Mouse (Mus musculus) CD8-positive naive resting alpha-beta T cell, adult 2 months (primary cell): ENCODE measurements around the gene Etv6.

Experiments used
- DNase-seq, 2 experiments: peaks; one replicate each; pipeline ENCODE4 v3.0.0; 2022; ENCODE audit warnings: low read depth in 2 of 2, low spot score in 2 of 2

The Etv6 gene

DNA sequence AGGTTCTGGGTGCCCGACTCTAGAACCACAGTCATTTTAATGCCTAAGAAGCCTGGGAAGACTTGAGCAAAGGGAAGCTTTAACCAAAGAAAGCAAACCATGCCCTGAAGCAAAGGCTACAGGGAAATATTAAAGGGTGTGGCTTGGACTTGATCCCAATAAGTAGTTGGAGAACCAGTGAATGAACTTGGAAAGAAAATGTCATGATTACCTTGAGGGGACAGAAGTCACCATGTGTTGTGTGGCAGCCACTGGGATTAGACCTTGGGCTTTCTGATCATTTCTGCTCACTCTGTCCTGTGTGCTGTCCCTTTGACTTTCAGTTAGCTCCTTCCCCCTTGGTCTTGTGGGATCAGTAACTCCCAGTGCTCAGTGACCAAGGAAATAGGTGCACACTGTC lies 38.9 kb downstream of the Etv6 start:
- no peak for DNase-seq

DNA sequence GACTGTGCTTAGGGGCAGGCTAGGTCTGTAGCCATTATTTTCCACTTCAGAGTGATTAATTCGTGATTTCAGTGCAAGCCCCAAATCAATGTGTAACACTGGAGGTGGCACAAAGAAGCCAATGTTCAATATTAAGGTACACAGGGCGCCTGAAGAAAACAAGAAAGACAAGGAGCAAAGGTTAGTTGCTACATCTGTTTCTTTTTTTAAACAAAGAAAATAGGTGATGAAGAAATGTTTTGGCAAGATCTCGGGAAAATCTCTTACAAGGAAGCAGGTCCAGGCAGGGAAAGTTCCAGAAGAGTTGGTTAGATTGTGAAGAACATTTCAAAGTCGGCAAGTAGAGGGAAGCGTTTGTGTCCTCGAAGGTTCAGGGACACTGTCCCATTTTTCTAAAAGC lies 39.5 kb downstream of the Etv6 start:
- DNase-seq = no peak

DNA sequence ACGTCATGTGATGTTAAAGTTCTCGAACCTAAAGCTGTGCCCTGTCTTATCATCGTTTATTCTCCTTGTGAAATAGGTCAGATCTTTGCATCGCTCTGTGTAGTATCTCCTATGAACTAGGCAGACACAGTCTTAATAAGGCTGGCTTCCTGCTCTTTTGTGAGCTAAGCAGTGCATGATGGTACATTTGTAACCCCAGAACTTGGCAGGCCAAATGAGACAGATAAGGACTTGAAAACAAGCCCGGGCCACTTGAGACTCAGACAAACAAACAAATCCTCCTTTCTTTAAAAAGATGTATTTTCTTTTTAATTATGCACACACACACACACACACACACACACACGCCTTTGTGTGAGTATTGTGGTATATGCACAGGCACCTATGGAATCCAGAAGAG lies 42.5 kb downstream of the Etv6 start:
- no peak for DNase-seq

DNA sequence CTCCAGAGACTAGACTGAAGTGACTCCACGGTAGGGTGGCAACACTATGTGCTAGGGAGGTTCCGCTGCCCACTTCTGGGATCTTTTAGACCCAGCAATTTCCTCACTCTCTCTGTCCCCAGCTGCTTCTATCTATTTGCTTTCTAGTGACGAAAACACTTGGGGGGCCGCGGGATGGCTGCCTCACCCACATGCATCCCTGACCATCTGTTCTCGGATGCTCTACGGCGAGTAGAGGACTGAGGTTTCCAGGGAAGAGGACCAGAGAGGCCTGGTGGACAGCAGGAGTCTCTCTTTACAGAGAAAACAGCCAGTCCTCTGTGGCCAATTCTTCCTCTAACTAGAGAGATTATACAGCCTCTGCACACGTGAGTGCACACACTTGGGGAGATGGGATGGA lies 43.6 kb downstream of the Etv6 start:
- DNase-seq = no peak

DNA sequence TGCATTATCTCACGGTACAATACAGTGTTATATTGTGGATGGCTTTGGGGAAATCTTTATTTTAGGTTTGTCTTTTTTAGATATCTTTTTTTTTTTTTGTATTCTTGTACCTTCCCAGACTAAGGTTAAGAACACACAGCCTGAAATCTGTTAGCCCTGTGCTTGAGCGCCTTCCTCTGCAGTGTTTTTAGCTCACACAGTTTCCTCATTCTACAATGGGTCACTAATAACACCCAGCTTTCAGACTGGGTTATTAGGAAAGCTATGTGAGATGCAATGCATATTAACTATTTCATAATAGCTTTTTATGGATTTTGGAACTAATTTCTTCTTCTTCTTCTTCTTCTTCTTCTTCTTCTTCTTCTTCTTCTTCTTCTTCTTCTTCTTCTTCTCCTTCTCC lies 44.1 kb downstream of the Etv6 start:
- DNase-seq = no peak

DNA sequence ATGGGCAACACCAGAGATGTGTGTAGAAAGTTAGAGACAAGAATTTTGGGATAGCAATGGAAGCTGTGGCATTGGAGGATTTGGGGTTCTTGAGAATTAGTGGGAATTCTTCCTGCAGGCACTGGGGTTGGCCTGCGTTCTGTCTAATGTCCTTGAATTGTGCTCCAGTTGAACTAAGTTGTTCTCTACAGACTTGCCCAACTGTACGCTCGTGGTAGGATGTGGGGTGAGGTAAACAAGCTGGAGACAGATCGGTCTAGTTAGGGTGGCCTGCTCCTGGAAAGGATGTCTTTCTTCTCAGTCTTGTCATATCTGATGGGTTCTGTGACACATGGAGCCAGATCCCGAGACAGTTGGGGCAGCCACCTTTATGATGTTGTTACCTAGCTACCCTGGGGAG lies 45.4 kb downstream of the Etv6 start:
- no peak for DNase-seq

DNA sequence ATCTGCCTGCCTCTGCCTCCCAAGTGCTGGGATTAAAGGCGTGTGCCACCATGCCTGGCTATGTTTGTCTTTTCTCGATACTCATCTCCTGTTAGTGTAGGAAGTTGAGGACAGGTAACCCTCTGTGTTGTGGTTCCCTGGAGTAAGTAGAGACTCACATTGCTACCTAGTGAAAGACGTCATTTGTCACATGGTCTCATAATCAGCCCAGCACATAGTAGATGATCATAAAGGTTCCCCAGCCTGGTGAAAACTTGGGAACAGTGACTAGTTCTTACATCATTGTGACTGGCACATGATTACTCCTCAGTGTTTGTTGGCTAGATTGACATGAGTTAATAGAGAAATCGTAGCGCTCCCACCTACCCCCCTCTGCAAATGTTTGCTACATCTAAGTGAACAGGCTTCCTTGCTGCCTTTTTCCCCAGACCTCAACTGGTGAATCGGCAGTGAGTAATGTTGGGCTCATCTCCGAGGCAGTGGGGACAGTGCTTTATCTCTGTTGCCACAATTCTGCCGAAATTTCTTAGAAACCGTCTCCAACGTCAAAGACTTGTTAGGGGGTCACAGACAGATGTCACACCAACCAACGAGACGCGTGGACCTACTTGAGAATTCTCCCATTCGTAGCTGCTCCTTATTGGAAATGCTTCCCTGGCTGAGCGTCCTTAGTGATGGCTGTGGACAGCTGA lies 46.9 kb downstream of the Etv6 start:
- no peak for DNase-seq

DNA sequence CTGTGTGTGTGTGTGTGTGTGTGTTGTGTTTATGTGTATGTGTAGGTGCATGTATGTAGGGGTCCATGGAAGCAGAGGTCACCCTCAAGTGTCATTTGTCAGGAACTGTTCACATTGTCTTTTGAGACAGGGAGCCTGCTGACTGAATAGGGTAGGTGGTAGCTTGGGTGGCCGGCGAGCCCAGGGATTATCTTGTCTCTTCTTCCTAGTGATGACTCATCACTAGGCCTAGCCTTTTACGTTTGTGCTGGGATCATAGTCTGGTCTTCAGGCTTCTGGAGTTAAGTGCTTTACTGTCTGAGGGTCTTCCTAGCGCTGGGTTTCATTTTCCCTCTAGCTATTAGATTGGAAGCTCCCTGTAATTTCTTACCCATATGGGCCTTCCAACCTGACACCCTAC lies 47.9 kb downstream of the Etv6 start:
- no peak for DNase-seq

DNA sequence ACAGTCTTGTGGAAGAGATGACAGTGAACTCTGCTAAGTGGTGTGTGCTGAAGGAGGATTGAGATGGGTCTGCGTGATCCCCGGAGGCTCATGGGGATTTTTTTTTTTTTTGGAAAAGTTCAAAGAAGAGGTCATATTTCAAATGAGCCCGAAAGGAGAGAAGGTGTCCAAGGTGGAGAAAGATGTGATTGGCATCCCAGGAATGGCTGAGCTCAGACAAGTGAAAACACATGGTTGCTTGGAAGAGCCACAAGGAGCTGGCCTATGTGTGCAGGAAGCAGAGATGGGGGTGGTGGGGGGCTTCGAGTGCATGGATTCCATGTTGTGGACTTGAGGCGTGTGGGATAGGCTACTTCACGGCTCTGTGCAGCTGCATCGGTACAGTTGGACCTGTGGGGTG lies 50.9 kb downstream of the Etv6 start:
- no peak for DNase-seq

DNA sequence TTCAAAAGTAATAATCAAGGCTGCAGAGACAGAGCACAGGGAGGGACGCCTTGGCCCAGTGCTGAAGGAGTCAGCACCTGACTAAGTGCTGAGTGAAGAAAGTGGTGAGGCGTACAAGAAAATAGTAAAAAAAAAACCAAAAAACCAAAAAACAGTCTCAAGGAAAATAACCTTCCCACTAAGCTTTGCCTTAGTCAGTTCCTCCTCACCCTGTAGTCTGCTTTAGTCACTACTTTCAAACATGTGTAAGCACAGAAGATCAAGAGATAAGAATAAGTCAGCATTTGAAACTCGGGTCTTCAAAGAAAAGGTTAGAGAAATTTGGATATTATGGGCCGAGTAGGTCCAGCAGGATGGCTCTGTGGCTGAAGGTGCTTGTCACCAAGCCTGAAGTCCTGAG lies 52.2 kb downstream of the Etv6 start:
- DNase-seq = no peak

DNA sequence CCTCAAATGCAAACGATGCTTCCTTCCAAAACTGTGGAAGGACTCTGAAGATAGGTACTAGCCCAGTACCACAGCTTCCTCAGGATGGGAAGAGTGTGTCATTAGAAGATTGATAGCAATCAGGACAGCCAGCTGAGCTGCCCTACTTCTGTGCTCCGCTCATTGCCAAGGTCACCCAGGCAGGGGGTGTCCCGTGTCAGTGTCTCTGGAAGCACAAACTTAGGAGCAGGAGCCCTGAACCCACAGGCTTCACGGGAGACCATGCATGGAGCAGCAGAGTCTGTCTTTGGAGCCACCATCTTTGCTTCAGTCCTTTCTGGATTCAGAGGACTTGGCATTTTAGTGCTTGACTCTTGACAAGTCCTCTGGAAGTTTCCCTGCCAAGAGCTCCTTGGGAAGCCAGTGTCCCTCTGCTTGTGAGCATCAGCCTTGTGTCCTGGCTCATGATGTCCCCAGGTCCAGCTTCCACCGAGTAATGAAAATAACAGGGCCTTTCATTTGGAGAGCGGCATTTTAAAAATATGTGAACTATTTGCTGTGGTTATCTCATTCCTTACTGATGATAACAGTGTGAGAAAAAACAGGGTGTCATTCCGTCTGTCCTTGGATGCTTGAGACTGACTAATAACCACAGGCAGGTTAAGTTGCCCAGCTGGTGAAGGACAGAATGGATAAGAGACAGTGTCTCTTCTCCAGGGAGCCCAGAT lies 54.3 kb downstream of the Etv6 start:
- DNase-seq = no peak

DNA sequence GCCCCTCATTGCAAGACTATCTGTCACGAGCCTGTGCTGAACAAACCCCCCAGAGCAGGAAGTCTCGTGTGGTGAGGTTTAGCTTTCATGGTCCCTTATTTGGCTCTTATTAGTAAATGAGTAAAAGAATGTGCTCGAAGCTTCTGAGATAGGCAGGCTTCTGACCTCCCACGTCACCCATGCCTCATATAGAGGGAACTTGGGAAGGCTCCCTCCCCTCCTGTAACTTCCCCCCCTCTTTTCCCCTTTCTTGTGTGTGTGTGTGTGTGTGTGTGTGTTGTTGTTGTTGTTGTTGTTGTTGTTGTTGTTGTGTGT lies 54.8 kb downstream of the Etv6 start:
- DNase-seq = no peak

DNA sequence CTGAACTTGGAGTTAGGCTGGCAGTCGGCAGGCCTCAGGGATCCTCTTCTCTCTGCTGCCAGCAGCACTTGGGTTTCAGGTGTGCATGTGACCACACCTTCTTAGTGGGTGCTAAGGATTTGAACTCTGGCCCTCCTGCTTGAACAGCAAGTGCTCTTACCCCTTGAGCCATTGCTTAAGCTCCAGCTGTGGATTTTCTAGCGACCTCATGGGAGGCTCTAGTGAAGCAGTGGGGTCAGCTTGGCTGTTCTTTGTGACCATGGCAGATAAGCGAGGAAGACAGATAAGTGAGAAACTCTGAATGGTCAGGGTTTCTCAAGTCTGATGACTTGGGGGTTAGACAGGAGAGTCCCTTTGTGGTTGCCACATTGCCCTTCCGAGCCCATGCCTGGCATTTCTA lies 55.4 kb downstream of the Etv6 start:
- DNase-seq = no peak

DNA sequence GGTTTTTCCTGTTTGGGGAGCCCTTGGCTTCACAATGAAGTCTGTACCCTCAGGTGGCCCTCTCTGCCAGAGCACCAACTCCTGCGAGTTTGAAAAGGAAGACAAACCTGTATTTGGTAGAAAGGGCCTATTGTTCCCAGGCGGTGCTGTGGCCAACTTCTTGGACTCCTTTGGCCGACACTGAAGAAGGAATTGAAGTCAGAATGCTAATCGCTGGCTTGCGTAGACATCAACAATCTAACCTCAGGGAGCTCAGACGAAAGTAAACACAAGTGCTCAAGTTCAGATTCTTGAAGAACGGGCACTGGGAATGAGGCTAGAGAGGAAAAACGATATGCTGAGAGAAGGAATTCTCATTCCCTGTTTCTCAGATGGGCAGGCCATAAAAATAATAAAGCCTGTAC lies 55.9 kb downstream of the Etv6 start:
- DNase-seq = no peak

DNA sequence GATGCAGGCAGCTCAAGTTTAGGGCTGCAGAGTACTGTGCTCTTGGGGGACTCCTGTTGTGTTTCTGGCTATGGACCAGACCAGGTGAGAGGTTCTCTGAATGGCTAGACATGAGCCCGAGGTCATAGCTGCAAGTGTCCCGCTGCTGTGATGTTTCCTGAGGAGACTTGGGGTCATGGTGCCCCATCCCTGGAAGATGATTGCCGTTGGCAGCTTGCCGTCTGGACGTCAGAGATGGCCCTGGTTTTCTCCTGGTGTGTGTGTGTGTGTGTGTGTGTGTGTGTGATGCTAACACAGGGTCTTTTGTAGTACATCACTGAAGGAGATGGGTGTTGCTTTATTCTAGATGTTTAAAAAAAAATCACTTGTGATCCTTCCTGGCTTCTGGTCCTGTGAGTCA lies 58.6 kb downstream of the Etv6 start:
- no peak for DNase-seq

DNA sequence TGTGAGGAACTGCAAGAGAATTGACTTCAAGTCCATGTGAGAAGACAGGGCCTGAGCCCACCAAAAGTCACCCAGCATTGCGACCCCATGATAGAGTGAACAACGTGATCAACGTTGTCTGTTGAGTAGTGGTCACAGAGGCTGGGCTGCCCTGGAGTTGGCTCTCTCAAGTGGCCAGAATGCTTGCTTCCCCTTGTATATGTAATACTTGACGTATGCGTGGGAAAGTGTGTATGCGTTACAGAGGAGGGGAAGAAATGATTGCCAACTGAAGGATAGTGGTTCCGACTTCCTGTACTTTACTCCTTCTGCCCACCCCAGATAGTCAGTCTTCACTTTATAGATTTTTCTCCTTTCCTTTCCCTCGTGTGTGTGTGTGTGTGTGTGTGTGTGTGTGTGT lies 59.1 kb downstream of the Etv6 start:
- DNase-seq = no peak

DNA sequence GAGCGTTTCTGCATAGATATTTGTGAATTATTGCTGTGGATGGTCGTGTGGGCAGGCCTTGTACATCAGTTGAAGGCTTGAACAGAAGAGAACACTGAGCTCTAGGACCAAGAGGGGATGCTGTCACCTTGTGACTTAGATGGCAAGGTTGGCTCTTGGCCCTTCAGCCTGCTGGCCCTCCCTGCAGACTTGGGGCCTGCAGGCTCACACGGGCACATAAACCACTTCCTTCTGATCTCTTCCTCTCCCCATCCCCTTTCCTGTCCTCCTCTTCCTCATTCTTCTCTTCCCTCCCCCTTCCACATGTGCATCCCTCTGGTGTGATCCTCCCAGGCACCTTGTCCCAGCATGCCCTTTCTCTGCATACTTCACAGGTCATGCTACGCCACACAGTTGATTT lies 60.1 kb downstream of the Etv6 start:
- no peak for DNase-seq

DNA sequence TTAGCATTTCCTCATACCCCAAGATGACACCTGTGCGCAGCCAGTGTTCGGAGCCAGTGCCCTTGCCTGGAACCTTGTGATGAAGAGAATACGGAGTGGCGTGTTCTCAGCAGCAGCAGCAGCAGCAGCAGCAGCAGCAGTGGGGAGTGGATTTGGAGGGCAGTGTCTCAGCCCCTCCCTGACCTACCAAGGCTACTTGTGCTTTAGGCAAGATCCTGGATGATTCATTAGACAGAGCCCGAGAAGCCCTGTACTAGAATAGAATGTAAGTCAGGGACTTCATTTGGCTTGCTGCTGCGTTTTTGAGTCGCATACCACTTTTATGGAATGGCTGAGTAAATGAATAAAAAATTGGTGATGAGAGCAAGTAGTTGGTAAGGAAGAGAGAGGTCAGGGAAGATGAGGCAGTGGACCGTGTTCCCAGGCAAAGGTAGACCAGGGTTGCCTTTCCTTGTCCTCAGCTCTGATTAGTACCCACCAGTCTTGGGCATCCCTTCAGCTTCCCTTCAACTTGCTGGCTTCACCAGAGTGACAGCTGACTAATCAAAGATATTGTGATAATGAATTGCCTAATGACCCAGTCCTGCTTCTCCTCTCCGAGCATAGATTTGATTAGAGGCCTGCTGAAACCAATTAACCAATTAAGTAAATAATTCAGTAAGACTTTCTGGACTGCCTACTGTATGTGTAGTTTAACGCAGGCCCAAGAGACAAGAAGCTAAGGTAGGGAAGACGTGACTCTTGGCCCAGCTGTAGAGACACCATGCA lies 64.7 kb downstream of the Etv6 start:
- no peak for DNase-seq

DNA sequence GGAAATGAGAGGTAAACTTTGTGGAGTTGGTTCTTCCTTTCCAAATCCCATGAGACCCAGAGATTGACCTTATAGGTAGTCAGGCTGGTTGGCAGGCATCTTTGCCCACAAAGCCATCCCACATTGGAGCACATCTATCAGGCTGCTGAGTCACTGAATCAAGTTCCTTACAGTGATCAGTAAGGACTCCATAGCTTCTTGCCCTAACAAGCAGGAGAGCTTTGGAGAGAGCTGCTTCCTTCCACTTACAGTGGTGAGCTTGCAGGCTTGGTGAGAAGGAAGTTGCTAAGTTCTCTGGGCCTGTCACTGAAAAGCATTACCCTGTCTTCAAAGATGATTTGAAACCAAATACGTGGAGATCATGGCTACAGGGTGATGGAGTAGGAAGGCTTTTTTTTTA lies 66.9 kb downstream of the Etv6 start:
- no peak for DNase-seq

DNA sequence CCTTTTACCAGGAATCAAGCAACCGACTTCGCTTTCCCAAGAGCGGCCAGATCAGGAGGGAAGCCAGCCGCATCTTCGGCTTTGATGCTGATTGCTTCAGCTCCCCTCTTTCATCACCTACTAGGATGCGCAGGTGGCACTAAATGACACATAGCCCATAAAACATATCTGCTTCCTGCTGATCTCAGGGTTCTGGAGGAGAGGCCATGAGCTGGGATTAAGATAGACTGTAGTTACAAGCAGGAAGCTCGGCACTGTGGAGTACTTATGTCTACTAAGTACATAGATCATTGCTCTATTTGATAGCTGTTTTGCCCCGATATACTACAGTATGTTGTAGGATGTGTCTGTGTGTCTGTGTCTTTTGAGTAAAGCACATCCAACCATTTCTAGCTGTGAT lies 68.0 kb downstream of the Etv6 start:
- DNase-seq = no peak

DNA sequence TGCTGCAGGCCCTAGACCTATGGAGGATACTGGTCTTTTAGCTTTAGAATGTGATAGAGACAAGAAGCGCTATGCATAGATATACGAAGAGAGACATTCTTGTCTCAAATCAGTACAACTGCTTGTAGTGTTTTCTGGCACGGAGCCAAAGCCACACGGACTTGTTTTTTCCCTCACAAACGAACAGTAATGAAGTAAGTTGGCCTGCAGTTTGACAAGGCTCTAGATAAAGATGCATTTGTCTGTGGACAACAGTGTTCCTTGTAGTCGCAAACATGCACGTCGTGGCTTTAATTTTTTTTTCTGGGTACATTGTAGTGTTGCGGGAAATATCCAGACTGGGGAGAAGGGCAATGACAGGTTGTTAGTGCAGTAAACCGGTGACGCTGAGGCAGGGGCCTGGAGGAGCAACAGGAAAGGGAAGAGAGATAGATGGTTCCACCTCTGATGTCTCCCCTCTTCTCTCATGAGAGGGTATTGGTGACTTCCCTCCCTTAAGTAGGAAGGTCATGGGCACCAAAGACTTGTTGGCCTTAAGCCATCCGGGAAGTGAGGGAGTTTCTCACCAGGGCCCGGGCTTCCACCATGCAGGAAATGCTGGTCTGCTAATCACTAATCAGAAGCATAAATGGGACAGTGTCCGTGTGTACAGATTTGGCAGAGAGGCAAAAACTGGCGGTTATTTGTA lies 70.2 kb downstream of the Etv6 start:
- DNase-seq = peak in 1 of 2 experiments; percentile 19

DNA sequence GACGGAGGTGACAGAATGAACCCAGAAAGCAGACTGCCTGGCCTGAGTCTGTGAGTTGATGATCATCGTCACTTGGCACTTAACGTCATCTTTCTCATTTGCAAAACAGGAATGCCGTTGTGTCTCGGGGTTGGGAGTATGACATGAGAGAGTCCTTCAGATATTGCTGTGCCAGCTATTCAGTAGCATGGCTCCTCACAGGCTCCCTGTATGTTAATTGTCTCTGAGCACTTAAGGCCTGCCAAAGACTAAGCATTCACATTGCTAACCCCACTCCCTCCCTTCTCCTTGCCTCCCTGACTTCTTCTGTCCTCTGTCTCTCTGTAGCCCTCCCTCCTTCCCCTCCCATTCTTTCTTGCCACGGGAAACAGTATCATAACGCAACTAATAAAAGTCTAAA lies 72.2 kb downstream of the Etv6 start:
- no peak for DNase-seq
